Mouse (Mus musculus) adrenal gland, adult 2 months (tissue): Measurements from ENCODE around the gene Vav3. TPM values are rescaled to one million over a fixed set of nuclear protein-coding genes. Genes with fewer than 3 reads are reported as not detected.

Experiments
- DNase-seq: peaks from one replicate; pipeline ENCODE4 v3.0.0; 2021
- polyA plus RNA-seq: library from polyadenylated mRNA; depleted of rRNA; stranded (reverse); fragments of >200 nt; gene quantifications from 2 replicates; pipeline ENCODE4 v1.2.3, GENCODE M21; 2012
- total RNA-seq, 2 experiments: library from RNA; stranded (reverse); gene quantifications; 2 replicates each; pipeline ENCODE4 v1.2.3; 2021

Gene Vav3
- total and polyA plus RNA-seq, 3 experiments = 0.54 to 4.9 (median 3.6) TPM

DNA sequence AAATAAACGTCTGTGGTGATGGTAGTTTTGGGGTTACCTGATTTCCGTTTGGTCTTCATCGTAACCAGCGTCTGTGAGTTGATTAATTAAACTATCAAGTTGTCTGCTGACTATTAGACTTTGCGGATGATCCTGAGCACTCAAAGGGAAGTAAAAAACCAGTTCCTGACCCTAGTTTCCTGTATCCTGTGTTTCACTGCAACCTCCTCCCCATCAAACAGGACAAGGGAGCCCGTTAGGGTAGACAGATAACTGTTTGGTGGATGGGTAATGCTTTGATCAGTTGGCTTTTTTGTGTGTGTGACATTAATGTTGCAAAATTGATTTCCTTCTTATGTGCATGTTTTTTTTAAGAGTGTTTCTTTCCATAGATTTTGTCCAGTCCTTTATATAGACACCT lies 12.2 kb downstream of the Vav3 start:
- no peak for DNase-seq

- DNase-seq = no peak
Measured at GRCm38 (mm10) chr3:109353814-109354213, 13.4 kb downstream of the Vav3 start.

- DNase-seq = no peak
Measured at GRCm38 (mm10) chr3:109355158-109355557, 14.7 kb downstream of the Vav3 start.

DNA sequence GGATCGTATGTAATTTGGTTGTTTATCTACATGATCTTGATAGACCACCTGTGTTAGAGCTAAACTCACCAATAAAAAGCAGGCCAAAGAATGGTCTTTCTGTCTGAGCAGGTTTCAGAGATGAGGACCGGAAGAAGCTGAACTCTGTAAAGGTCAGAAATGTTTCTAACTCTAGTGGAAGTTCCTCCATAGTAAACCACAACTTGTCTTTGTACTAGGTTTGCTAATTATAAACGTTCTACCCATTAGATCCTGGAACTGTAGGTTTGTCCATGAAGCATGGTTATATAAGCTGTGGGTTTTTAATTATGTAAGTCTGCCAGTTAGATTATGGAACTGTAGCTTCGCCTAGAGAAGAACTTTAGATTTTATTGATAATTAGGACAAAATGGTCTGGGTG lies 20.3 kb downstream of the Vav3 start:
- DNase-seq = no peak

GRCm38 (mm10) chr3:109361882-109362281 lies 21.4 kb downstream of the Vav3 start:
- DNase-seq = peak; percentile 33

GRCm38 (mm10) chr3:109362310-109362709 lies 21.9 kb downstream of the Vav3 start:
- DNase-seq = no peak

- no peak for DNase-seq
Measured at GRCm38 (mm10) chr3:109363522-109363921, 23.1 kb downstream of the Vav3 start.

DNA sequence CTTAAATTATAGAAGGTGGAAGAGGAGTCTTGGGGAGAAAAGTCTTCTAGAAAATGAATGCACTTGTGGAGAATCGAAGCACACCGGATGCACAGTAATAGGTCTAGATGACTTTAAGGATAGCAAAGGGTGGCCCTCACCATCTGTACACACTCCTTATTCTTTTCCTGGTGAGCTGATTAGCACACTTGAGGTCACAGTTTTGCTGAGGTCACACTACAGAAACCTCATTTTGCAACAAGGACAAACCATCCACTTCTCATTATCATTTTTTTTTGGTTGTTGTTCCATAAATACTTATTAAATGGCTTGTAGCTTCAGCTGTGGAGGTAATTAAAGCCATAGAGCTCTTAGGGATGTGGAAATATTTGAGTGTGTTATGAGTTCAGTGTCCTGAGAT lies 25.4 kb downstream of the Vav3 start:
- DNase-seq = no peak

DNA sequence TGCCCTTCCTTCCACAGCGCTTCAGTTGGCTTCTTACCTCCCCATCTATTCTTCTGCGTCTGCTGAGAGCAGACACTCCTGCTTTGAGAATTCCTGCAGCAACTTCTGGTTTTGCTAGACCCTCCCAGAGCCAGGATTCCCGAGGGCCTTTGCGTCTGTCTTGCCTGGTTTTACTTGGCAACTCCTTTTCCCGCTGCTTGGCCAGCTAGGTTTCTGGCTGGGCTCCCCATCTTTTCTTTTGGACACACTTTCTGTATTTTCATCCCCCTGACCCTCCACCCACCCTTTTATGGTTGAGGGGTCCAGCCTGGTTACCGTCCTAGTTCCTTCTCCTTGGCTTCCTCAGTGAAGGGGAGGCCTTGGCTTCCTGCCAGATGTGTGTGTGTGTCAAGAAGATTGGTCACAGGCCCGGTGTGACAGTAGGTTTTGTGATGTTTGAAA lies 26.0 kb downstream of the Vav3 start:
- no peak for DNase-seq

DNA sequence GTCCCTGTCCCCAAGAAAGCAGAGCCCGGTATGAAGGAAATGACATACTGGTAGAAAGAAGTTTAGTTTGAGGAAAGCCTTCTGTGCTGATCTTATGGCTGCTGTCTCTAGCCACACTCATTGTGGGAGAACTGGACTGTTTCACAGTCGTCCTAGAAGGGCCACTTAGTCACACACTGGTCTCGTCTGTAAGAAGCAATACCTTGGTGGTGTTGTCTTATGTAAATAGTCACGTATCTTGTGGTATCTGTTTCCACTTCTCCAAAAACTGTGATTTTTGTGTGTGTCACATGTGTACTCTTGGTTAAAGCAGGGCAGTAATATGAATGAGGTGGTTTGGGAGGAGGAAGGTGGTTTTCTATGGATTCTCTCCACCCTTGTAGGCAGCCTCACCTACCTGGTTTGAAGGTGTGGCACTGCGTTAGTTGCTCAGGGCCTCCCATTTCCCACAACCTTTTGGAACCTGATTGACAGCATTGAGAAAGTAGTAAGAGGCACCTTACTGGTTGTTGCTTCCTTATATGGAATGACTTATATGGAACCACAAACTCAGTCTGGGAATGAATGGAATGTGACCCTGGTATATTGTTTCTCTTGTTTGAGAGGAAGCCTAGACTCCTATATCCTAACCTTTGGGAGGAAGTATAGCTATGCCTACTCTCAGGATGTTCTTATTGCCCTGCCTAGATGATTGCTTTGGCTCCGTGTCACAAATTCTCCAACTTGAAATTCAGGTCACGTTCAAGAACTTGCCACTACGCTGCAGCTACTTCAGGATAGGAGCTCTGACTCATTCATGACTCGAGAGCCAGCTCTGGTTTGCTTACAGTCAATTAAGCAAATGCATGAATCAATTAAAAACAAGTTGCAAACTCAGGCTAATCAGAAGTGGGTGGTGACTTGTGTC lies 28.2 kb downstream of the Vav3 start:
- no peak for DNase-seq

DNA sequence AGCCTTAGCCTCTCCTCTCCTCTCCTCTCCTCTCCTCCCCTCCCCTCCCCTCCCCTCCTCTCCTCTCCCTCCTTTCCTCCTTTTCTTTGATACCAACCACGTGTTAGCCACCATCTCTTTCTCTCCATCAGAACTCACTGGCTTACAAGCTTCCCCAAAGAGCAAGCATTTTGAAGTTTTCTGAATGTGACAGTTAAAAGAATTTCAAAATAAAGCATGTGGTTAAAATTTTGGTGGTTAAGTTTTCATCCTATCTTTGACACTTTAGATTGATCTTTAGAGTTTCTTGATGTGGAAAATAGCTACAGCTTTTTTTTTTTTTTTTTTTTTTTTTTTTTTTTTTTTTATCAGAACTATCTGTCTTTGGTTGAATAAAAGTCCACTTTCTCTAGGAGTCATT lies 31.1 kb downstream of the Vav3 start:
- DNase-seq = no peak

- DNase-seq = no peak
Measured at GRCm38 (mm10) chr3:109372678-109373077, 32.2 kb downstream of the Vav3 start.

DNA sequence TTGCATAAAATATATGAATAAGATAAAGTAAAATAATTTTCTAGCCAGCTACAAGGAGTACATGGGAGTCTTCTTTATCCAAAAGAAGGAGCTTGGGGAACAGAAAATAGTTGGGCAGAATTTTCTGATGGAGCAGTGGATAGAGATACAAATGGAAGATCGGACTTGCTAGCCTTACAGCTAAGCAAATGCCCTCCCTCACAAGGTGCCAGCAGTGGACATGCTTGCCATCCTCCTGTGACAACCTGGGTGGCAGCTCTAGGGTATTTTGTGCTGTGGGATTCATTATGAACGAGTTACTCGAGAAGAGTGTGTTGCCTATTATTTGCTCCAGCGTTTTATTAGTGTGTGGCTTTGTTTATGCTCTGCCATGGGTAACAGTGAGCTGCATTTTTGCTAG lies 37.8 kb downstream of the Vav3 start:
- DNase-seq = no peak

DNA sequence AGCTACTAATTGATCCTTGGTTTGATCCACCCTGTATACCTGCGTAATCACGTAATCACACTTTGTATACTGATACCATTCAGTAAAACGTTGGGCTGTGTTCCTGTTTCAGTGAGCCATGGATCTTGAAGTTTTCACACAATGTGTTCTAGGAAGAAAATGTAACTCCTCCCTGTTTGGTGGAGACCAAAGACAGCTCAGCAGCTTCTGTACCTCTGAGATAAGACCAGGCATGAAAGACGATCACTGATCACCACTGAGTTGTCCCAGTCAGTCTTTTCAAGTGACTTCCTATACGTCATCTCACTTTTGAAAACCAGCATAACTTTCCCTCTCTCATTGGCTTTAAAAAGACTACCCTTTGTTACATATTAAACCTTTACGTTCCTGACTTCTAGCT lies 38.2 kb downstream of the Vav3 start:
- no peak for DNase-seq

- DNase-seq = no peak
Measured at GRCm38 (mm10) chr3:109388730-109389129, 48.3 kb downstream of the Vav3 start.

GRCm38 (mm10) chr3:109401527-109401926 lies 61.1 kb downstream of the Vav3 start:
- no peak for DNase-seq

GRCm38 (mm10) chr3:109411294-109411693 lies 70.8 kb downstream of the Vav3 start:
- DNase-seq = peak; percentile 18

DNA sequence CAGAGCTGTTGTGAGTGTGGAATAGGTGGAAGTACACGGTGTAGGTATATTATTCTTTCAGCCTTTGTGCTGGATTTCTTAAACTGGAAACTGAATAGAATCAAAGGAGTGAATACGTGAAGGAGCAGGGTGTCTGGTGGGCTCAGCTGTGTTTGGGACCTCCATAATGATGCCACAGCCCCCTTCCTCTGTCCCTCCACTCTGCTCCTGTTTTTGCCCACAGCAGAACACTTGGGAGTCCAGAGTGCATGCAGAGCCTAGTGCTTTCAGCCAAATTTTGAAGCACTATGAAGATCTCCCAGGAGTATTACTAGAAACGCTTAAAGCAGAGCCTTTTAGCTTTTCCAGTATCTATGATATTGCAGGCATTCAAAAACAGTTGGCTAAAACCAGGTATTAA lies 80.0 kb downstream of the Vav3 start:
- no peak for DNase-seq

GRCm38 (mm10) chr3:109421019-109421418 lies 80.6 kb downstream of the Vav3 start:
- DNase-seq = no peak

- no peak for DNase-seq
Measured at GRCm38 (mm10) chr3:109423440-109424079, 83.1 kb downstream of the Vav3 start.

- DNase-seq = no peak
Measured at GRCm38 (mm10) chr3:109431285-109431684, 90.8 kb downstream of the Vav3 start.

DNA sequence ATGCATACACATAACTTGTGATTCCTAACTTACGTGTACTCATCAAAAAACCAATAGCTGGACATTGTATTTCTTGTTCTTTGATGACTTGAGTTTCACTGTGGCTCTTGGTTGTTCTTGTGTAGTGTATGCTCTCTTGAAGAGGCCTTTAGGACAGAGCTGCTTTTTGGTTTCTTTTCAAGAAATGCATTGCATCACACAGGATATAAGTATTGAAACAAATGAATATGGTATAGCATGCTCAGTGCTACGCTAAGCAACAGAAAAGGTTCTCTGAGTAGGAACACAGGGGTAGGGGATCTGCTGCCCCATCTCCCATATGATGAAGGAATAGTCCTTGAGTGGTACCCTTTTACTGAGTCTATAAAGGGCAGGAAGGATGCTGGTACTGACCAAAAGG lies 98.1 kb downstream of the Vav3 start:
- DNase-seq = no peak

- no peak for DNase-seq
Measured at GRCm38 (mm10) chr3:109439253-109439652, 98.8 kb downstream of the Vav3 start.

DNA sequence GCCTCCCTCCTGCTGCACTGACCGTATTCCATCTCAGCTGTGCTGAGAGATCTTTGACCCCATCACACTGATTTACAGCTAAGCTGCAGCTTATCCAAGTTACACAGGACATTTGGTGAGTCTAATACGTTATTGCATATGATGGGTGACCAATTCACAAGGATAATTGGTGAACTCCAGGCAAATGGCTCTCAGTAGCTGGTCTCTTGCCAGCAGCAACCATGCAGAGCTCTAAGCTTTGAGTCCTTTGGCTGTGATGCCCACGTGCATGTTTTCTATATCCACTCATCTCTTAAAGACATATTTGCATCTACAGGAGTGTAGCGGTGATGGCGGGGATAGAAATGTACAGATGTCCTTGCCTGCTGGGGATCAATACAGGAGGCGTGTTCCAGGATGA lies 99.5 kb downstream of the Vav3 start:
- no peak for DNase-seq
